Mouse (Mus musculus) CH12.LX (cell line): ENCODE measurements around the gene Gm21970. TPM values are rescaled to one million over a fixed set of nuclear protein-coding genes. Genes with fewer than 3 reads are reported as not detected.

Experiments used
- DNase-seq: peaks from one replicate; pipeline ENCODE4 v3.0.0-alpha.2; 2013; ENCODE audit errors: extremely low read depth
- H3K27ac ChIP-seq: 2 replicates; pipeline ENCODE4 v1.5.1; 2012; ENCODE audit warnings: low read depth, mild to moderate bottlenecking, control low read depth, moderate library complexity; ENCODE audit not compliant: insufficient read depth
- H3K27me3 ChIP-seq: replicated peaks from 2 replicates; pipeline ENCODE3; 2012; ENCODE audit warnings: inconsistent platforms
- H3K36me3 ChIP-seq, 2 experiments: replicated peaks in 1 of 2; 2 replicates each; pipeline versions ENCODE3 to v1.6.1; 2012; ENCODE audit warnings: inconsistent platforms in 1 of 2, low read length in 1 of 2, mild to moderate bottlenecking in 1 of 2, mixed read lengths in 1 of 2, moderate library complexity in 1 of 2; ENCODE audit not compliant: control insufficient read depth in 1 of 2, insufficient read depth in 1 of 2
- H3K4me1 ChIP-seq, 2 experiments: 2 replicates each; pipeline ENCODE4 v1.6.1; 2012; ENCODE audit warnings: inconsistent platforms in 1 of 2, moderate library complexity in 1 of 2; ENCODE audit not compliant: insufficient read depth in 2 of 2, control insufficient read depth in 1 of 2
- H3K4me2 ChIP-seq: 2 replicates; pipeline ENCODE4 v1.6.1; 2012; ENCODE audit warnings: low read depth, mild to moderate bottlenecking, control low read depth; ENCODE audit not compliant: poor library complexity, insufficient read depth, severe bottlenecking
- H3K4me3 ChIP-seq, 3 experiments: fragments of 150-350 bp in 1 of 3; sonication (generic) in 1 of 3; replicated peaks in 1 of 3; 2 replicates each; pipeline versions ENCODE3 to v1.5.1; 2011 to 2012; ENCODE audit warnings: low read depth in 2 of 3, low read length in 2 of 3, mild to moderate bottlenecking in 2 of 3, moderate library complexity in 2 of 3, control low read depth in 1 of 3, improper control_type of control experiment in 1 of 3, inconsistent platforms in 1 of 3, mixed read lengths in 1 of 3; ENCODE audit not compliant: poor library complexity in 1 of 3
- H3K79me2 ChIP-seq: replicated peaks from 2 replicates; pipeline ENCODE4 v1.6.1; 2012; ENCODE audit warnings: mild to moderate bottlenecking, moderate library complexity; ENCODE audit not compliant: control insufficient read depth, poor library complexity, insufficient read depth, severe bottlenecking; ENCODE audit errors: extremely low read depth
- H3K9ac ChIP-seq: 2 replicates; pipeline ENCODE4 v1.6.1; 2012; ENCODE audit warnings: low read depth, mild to moderate bottlenecking, control low read depth, moderate library complexity; ENCODE audit not compliant: insufficient read depth
- H3K9me3 ChIP-seq: replicated peaks from 2 replicates; pipeline ENCODE3; 2012; ENCODE audit warnings: low read length, inconsistent platforms, mixed read lengths
- CHD1 ChIP-seq: IDR thresholded peaks from 2 replicates; pipeline ENCODE4 v1.6.1; 2012; ENCODE audit warnings: low read depth, low read length, improper control_type of control experiment, inconsistent platforms
- CHD2 ChIP-seq: IDR thresholded peaks from 2 replicates; pipeline ENCODE4 v1.6.1; 2011; ENCODE audit warnings: low read length, improper control_type of control experiment
- CTCF ChIP-seq, 2 experiments: IDR thresholded peaks in 1 of 2; conservative IDR thresholded peaks in 1 of 2; 2 replicates each; pipeline ENCODE4 v1.5.1; 2011 to 2012; ENCODE audit warnings: low read depth in 2 of 2, low read length in 2 of 2, improper control_type of control experiment in 1 of 2, inconsistent platforms in 1 of 2, mild to moderate bottlenecking in 1 of 2, moderate library complexity in 1 of 2
- E2F4 ChIP-seq: IDR thresholded peaks from 2 replicates; pipeline ENCODE4 v1.6.1; 2011; ENCODE audit warnings: low read depth, low read length, improper control_type of control experiment; ENCODE audit not compliant: insufficient replicate concordance
- ETS1 ChIP-seq: conservative IDR thresholded peaks from 2 replicates; pipeline ENCODE4 v1.6.1; 2012; ENCODE audit warnings: low read depth, mild to moderate bottlenecking, inconsistent platforms, low read length, improper control_type of control experiment, moderate library complexity
- GABPA ChIP-seq: IDR thresholded peaks from 2 replicates; pipeline ENCODE4 v1.6.1; 2012; ENCODE audit warnings: low read depth, low read length, improper control_type of control experiment, inconsistent platforms; ENCODE audit not compliant: insufficient replicate concordance
- JUN ChIP-seq: IDR thresholded peaks from 2 replicates; pipeline ENCODE4 v1.6.1; 2011; ENCODE audit warnings: low read depth, mild to moderate bottlenecking, low read length, improper control_type of control experiment, moderate library complexity; ENCODE audit not compliant: insufficient read depth
- MXI1 ChIP-seq: IDR thresholded peaks from 2 replicates; pipeline ENCODE4 v1.6.1; 2011; ENCODE audit warnings: mild to moderate bottlenecking, low read depth, low read length, improper control_type of control experiment
- MYC ChIP-seq: IDR thresholded peaks from 2 replicates; pipeline ENCODE4 v1.6.1; 2011; ENCODE audit warnings: low read depth, mild to moderate bottlenecking, improper control_type of control experiment, low read length
- NELFE ChIP-seq: IDR thresholded peaks from 2 replicates; pipeline ENCODE4 v1.6.1; 2011; ENCODE audit warnings: low read depth, low read length, improper control_type of control experiment
- NRF1 ChIP-seq: IDR thresholded peaks from 2 replicates; pipeline ENCODE4 v1.6.1; 2014; ENCODE audit warnings: low read depth, mild to moderate bottlenecking, inconsistent platforms, low read length, improper control_type of control experiment, moderate library complexity
- POLR2A ChIP-seq: IDR thresholded peaks from 2 replicates; pipeline ENCODE4 v1.6.1; 2011; ENCODE audit warnings: low read depth, mild to moderate bottlenecking, improper control_type of control experiment, low read length
- RAD21 ChIP-seq: IDR thresholded peaks from 2 replicates; pipeline ENCODE4 v1.6.1; 2011; ENCODE audit warnings: low read depth, mild to moderate bottlenecking, low read length, improper control_type of control experiment, moderate library complexity
- RCOR1 ChIP-seq: conservative IDR thresholded peaks from 2 replicates; pipeline ENCODE4 v1.6.1; 2012; ENCODE audit warnings: low read depth, mild to moderate bottlenecking, inconsistent platforms, low read length, improper control_type of control experiment
- SMC3 ChIP-seq: IDR thresholded peaks from 2 replicates; pipeline ENCODE4 v1.6.1; 2011; ENCODE audit warnings: low read depth, low read length, improper control_type of control experiment
- TBP ChIP-seq: conservative IDR thresholded peaks from 2 replicates; pipeline ENCODE4 v1.6.1; 2011; ENCODE audit warnings: low read depth, low read length, improper control_type of control experiment
- TCF12 ChIP-seq: IDR thresholded peaks from 2 replicates; pipeline ENCODE4 v1.6.1; 2014; ENCODE audit warnings: low read depth, mild to moderate bottlenecking, inconsistent platforms, low read length, improper control_type of control experiment
- USF1 ChIP-seq: IDR thresholded peaks from 2 replicates; pipeline ENCODE4 v1.6.1; 2014; ENCODE audit warnings: low read depth, mild to moderate bottlenecking, inconsistent platforms, low read length, improper control_type of control experiment
- USF2 ChIP-seq: conservative IDR thresholded peaks from 2 replicates; pipeline ENCODE4 v1.6.1; 2011; ENCODE audit warnings: low read depth, low read length, improper control_type of control experiment
- ZKSCAN1 ChIP-seq: IDR thresholded peaks from 2 replicates; pipeline ENCODE4 v1.6.1; 2012; ENCODE audit warnings: low read depth, inconsistent platforms, low read length, improper control_type of control experiment, borderline replicate concordance
- ZMIZ1 ChIP-seq: IDR thresholded peaks from 2 replicates; pipeline ENCODE4 v1.6.1; 2012; ENCODE audit warnings: low read depth, mild to moderate bottlenecking, inconsistent platforms, low read length, improper control_type of control experiment
- ZNF384 ChIP-seq: IDR thresholded peaks from 2 replicates; pipeline ENCODE4 v1.6.1; 2012; ENCODE audit warnings: low read depth, low read length, improper control_type of control experiment, inconsistent platforms
- dilution Hi-C: fragments of 300-500 bp; cut with MboI; formaldehyde crosslinking; loops from 2 replicates; pipeline ENCODE4 v1.14.3; 2020; ENCODE audit warnings: low sequenced_read_pairs; ENCODE audit not compliant: extremely low pct_unique_long_range_greater_than_20kb, extremely low pct_ligation_motif_present
- in situ Hi-C: fragments of 300-500 bp; cut with MboI; formaldehyde crosslinking; loops from 3 replicates; pipeline ENCODE4 v1.14.3; 2019; ENCODE audit warnings: low sequenced_read_pairs, low pct_ligation_motif_present, low pct_unique_long_range_greater_than_20kb, mixed read lengths
- polyA plus RNA-seq: library from polyadenylated mRNA; unstranded; fragments of >175 nt; gene quantifications from 2 replicates; pipeline ENCODE4 v1.2.1, GENCODE M21; 2012; ENCODE audit warnings: low read depth; ENCODE audit not compliant: insufficient read length
- total RNA-seq, 2 experiments: library from RNA; depleted of rRNA; stranded (reverse); fragments of 300-350 nt in 1 of 2; fragments of >200 nt in 1 of 2; gene quantifications; 2 replicates each; pipeline ENCODE4 v1.2.3; 2012 to 2014

Gene Gm21970
- total and polyA plus RNA-seq, 3 experiments, result not detected

DNA sequence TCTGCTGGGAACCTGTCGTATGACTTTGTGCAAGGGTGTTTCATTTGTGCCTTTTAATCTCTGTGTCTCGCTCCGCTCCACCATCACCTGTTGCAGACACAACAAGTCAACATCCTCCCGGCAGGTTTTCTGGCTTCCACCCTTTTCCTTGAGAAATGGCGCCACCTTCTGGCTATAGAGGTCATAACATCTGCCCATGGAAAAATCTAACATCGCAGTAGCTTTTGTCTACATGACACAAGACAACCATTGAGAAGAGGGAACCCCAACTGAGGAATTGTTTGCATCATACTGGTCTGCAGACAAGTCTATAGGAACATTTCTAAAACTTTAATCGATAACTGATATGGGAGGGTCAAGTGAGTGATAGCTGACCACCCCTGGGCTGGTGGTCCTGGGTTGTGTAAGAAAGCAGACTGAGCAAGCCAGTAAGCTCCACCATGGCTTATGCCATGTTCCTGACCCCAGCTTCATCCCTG lies 39.4 kb upstream of the Gm21970 start (continued):
- TF ChIP-seq ZKSCAN1 (no peak), ETS1 (no peak), E2F4 (no peak), MYC (0 out of 2 replicates have a peak, but pooled peaks have one; percentile 55), GABPA (no peak), TCF12 (0 out of 2 replicates have a peak, but pooled peaks have one; percentile 25), NELFE (peak; percentile 49; the same call in 1 of the 2 replicates), NRF1 (no peak), CHD2 (no peak), JUN (no peak), ZNF384 (no peak), ZMIZ1 (no peak)
- TF ChIP-seq, all 38 proteins: peak for 15

- H3K4me2 ChIP-seq, result no peak overlapping the region
- H3K79me2 ChIP-seq, result no peaks in the 10 kb centered on the region
- H3K9me3 ChIP-seq, result no peaks in the 10 kb centered on the region
- H3K4me3 ChIP-seq, result no peak overlapping the region
- H3K9ac ChIP-seq, result no peak overlapping the region
- H3K27me3 ChIP-seq, result peaks cover 50% of the 10 kb centered on the region
- no peak for TF ChIP-seq CHD1
- no peak for TF ChIP-seq RAD21
- no peak for TF ChIP-seq POLR2A
- TF ChIP-seq MYC, result no peak
- TF ChIP-seq GABPA, result no peak
- TF ChIP-seq MXI1, result no peak
- no peak for TF ChIP-seq USF2
- TF ChIP-seq ZKSCAN1, result no peak
- no peak for TF ChIP-seq USF1
- TF ChIP-seq TBP, result no peak
- no peak for TF ChIP-seq NRF1
- TF ChIP-seq ZNF384, result no peak
- TF ChIP-seq E2F4, result no peak
- no peak for TF ChIP-seq RCOR1
- no peak for TF ChIP-seq CTCF (conservative IDR thresholded peaks at IDR 0.05 in 1 of 2, IDR thresholded peaks at IDR 0.05 in 1 of 2; ENCODE audit: low read depth in 2 of 2, low read length in 2 of 2)
- TF ChIP-seq CHD2, result no peak
- no peak for TF ChIP-seq SMC3
- no peaks in the 10 kb centered on the region for H3K36me3 ChIP-seq
- DNase-seq, result no peak
- in situ Hi-C loops (loop anchor here (5.0 to 25.0 kb wide), 3 partner anchors 270 to 935 kb away; partner anchors contain the start of gene Kcne2), dilution Hi-C loops (no loop called here)
- peaks cover 21 to 37% of the 10 kb centered on the region in 2 experiments for H3K4me1 ChIP-seq
- H3K27ac ChIP-seq, result no peak overlapping the region
Measured at GRCm38 (mm10) chr16:91352749-91353148, 38.8 kb upstream of the Gm21970 start.
